Mouse (Mus musculus) gonadal fat pad, adult 2 months (tissue): Measurements from ENCODE around the gene Slc12a4. TPM values are rescaled to one million over a fixed set of nuclear protein-coding genes. Genes with fewer than 3 reads are reported as not detected.
"Not testable (repeated sequence)": the region's sequence is repeated elsewhere in the genome, so short reads cannot be mapped to it uniquely, and the experiment has no call there.

ENCODE experiments used
- DNase-seq: peaks from one replicate; pipeline ENCODE4 v3.0.0-alpha.2; 2012; ENCODE audit warnings: low read depth
- polyA plus RNA-seq: library from polyadenylated mRNA; depleted of rRNA; stranded (reverse); fragments of >200 nt; gene quantifications from 2 replicates; pipeline ENCODE4 v1.2.3, GENCODE M21; 2012; rRNA removed

The Slc12a4 gene
- polyA plus RNA-seq: 46.8 and 56.3 TPM in 2 replicates

DNA sequence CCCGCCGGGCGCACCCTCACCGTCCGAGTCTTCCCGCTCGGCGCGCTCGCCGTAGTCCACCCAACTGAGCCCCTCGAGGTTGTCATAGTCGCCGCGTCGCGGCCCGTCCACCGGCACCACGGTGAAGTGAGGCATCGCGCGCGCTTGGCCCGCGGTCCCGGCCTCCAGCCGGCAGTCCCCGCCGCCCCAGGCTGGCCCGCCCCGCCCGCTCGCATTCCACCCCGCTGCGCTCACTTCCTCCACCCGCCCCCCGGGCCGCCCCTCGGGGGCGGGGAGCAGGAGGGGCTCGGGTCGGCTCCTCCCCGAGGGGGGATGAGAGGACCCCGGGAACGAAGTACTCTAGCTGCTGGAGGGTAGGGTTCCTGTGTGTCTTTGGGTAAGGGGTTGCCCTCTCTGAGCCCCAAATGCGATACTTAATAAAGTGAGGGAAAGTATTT is at the start of gene Slc12a4:
Gene Slc12a4, minus strand, starts transcription at position 193 of the 437 bp plus-strand sequence.
- no peak for DNase-seq

- not testable (repeated sequence) for DNase-seq
These were observed 46.3 kb upstream of the Slc12a4 start for GRCm38 (mm10) chr8:106012203-106012602.

GRCm38 (mm10) chr8:106011643-106011986 is 45.7 kb upstream of the Slc12a4 start, which contains the start of gene Ddx28:
TSS of gene Ddx28 (minus strand) at chr8:106011882.
- no peak for DNase-seq

DNA sequence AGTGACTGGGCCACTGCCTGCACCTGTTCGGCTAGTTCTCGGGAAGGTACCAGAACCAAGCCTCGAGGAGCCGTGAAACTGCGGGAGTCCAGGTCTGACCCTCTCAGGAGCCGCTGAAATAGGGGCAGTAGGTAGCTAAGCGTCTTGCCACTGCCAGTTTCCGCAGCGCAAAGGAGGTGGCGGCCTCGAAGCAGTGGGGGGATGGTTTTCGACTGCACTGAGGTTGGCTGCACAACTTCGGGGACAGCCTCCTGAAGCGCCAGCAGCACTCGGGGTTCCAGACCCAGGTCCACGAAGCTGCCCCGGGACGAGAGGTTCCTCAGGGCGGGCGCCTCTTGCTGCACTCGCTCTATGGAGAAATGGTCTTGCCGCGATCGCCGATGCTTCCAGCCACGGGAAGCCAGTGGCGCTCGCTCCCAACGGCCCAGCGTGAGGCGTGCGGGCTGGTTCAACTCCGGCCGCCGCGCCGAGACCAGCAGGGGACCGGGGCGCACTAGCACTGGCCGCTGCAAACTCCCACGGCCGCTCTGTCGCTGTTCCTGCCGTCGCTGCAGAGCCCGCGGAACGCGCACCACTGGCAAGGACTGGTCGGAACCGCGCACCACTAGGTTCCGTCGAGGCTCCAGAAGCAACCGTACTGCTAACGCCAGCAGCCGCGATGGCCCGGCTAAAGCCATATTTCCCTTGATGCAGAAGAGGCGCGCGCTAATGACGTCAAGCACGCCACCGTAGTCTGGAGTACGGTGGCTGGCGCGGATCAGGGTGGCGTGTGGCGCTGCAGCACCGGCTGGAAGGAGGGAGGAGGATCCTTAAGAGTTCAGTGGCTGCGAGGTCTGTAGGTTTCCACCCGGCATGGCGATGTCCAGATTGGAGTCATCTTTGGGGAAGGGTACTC is 45.1 kb upstream of the Slc12a4 start:
- DNase-seq: no peak

DNA sequence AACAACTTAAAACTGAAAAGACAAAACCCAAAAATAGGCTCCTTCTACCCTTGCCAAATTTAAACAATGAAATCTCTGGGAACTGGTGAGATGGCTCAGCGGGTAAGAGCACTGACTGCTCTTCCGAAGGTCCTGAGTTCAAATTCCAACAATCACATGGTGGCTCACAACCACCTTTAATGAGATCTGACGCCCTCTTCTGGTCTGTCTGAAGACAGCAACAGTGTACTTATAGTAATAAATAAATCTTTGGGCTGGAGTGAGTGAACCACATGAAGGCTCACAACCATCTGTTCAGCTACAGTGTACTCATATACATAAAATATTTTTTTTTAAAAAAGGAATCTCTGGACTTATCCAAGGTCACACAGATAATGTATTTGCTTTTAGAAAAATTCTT is 42.0 kb upstream of the Slc12a4 start:
- not testable (repeated sequence) for DNase-seq

DNA sequence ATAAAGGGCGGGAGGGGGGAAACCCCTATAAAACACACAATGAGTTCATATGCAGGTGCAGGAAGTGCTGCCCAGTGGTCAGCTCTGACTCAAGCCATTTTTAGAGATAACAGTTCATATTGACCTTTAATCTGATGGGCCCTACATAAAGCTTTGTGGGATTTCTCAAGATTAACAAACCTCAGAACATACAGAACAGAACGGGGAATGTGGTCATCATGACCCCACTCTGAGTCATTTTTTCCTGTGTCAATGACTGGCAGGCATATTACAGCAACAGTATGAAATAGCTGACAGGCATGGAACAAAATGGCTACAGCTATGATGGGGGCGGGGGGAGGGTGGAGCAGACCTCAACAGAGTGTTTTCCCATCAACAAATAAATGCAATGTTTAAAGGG is 41.2 kb upstream of the Slc12a4 start:
- DNase-seq: no peak

DNA sequence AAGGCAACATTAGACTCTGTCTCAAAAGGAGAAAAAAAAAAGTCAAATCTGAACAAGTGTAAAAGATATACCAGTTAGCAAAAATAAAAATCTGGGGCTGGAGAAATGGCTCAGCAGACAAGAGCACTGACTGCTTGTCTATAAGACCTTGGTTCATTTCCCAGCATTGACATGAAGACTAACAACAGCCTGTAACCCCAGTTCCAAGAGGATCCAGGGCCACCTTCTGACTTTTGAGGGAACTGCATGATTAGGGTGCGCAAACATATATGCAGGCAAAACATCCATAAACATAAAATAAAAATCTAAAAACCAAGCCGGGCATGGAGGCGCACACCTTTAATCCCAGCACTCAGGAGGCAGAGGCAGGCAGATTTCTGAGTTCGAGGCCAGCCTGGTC is 40.5 kb upstream of the Slc12a4 start:
- no peak for DNase-seq

DNA sequence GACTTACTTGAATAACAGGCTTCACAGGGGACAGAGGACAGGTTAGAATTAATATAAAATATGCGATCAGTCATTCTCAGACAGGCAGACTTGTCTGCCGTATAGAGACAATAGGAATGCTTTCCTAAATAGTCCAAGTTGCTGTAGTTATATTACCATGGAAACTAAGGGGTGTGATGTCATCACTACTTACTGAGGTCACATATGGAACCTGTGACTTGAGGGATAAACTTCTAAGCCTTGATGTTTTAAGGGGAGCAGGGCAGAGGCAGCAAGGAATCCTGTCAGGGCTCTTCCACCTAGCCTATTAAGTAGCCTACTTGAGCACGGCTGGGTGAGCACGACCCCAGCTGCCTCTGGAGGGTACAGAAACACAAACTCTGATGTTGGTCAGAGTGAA is 40.0 kb upstream of the Slc12a4 start, which contains the start of gene Dpep2nb:
Gene Dpep2nb, minus strand, starts transcription at position 101 of the 400 bp plus-strand sequence.
- no peak for DNase-seq

- no peak for DNase-seq
These were observed 38.8 kb upstream of the Slc12a4 start for GRCm38 (mm10) chr8:106004538-106005207.

GRCm38 (mm10) chr8:106001908-106002307 is 36.0 kb upstream of the Slc12a4 start:
- DNase-seq: no peak

DNA sequence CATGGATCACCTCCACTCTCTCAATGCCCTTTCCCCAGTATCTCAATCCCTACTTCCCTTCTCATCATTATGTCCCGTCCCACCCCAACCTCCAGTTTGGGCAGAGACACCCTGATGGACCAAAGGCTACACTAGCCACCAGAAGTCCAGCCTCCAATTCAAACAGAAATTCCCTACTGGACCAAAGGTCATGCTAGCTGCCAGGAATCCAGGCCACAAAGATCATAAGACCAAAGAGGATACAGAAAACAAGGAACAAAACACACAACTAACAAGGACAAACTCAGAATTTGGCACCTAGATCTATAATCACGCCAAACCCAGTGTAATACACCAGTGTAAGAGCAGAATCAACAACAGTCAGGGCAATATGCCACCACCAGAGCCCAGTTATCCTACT is 33.1 kb upstream of the Slc12a4 start:
- DNase-seq: no peak

- DNase-seq: no peak
These were observed 30.5 kb upstream of the Slc12a4 start for GRCm38 (mm10) chr8:105996359-105996758.

DNA sequence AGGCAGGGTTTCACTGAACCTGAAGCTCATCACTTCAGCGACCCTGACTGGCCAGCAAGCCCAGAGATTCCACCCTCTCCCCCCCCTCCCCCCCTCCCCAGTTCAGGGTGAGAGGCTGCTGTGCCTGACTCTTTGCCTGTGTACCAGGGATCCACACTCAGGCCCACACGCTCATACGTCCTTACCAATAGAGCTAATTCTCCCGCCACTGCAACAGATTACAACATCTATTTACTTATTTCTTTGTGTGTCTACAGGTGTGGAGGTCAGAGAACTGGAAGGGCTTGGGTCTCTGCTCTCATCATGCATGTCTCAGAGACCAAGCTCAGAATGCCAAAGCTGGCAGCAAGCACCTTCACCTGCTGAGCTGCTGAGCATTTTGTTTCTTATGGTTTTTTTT is 27.3 kb upstream of the Slc12a4 start:
- no peak for DNase-seq

- no peak for DNase-seq
These were observed 26.6 kb upstream of the Slc12a4 start for GRCm38 (mm10) chr8:105992499-105992898.

- no peak for DNase-seq
These were observed 25.6 kb upstream of the Slc12a4 start for GRCm38 (mm10) chr8:105991546-105991945.

DNA sequence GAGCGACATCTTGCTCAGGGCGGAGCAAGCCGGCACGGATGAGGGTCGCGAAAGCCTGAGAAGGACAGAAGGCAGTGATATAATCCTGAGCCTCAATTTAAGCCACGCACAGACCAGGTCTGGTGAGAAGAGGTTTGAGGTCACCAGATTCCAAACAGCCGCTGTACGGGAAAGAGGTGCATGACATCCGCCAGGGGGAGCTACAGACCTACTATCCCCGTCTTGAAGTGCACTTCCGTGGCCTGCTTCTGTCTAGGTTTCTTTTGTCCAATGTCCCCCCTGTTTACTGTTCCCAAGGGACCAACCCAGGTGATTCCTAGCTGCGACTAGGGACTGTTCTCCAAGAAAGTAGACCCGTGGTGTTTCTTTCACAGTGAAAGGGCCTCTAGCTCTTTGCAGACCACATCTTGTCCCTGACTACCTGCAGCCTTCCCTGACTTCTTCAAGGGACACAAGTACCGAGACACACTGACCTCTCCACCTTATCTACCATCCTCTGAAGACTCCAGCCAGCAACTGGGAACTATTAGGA is 25.0 kb upstream of the Slc12a4 start, which contains the start of gene Dus2:
Gene Dus2, plus strand, starts transcription at position 482 of the 532 bp plus-strand sequence.
- DNase-seq: no peak

- DNase-seq: no peak
These were observed 22.6 kb upstream of the Slc12a4 start for GRCm38 (mm10) chr8:105988546-105988945.

DNA sequence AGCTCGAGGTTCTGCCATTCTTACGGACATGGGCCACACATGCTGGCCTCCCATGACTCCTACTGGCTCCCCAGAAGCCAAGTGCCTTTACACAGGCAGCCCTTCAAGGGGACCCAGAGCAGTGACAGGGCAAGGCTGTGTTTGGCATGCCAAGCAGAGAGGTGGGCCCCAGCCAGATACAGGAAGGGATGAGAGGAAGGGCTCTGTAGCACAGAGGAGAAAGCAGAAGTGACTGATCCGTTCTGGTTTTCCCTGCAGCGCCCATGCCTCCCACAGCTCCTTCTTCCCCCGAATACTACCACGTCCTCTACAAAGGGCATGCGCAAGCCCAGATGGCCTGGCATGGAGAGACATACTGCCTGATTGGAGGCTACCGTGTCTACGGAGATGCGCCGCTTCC is 17.5 kb upstream of the Slc12a4 start:
- DNase-seq: not testable (repeated sequence)

GRCm38 (mm10) chr8:105981146-105981545 is 15.2 kb upstream of the Slc12a4 start:
- no peak for DNase-seq

DNA sequence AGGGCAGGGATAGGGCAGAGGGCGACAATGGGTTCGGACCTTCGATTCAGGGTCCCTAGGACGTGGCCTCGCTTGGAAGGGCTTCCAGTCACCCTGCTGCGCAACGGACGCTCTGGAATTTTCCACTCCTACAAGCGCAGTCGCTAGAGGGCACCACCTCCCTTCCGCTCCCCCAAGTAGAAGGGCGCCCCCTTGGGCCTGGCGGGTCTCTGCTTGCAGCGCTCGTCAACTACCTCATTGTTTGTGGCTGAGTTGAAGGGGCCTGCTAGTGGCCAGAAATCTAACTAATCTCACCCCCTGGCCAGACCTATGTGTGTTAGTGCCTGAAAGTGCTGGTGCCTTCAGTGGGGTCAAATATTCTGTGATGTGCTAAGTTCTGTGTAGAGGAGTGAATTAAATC is 13.4 kb upstream of the Slc12a4 start, which contains the start of gene Dpep3:
Gene Dpep3, minus strand, starts transcription at position 105 of the 400 bp plus-strand sequence.
- DNase-seq: no peak

- DNase-seq: no peak
These were observed 9.5 kb upstream of the Slc12a4 start for GRCm38 (mm10) chr8:105975363-105975762.

DNA sequence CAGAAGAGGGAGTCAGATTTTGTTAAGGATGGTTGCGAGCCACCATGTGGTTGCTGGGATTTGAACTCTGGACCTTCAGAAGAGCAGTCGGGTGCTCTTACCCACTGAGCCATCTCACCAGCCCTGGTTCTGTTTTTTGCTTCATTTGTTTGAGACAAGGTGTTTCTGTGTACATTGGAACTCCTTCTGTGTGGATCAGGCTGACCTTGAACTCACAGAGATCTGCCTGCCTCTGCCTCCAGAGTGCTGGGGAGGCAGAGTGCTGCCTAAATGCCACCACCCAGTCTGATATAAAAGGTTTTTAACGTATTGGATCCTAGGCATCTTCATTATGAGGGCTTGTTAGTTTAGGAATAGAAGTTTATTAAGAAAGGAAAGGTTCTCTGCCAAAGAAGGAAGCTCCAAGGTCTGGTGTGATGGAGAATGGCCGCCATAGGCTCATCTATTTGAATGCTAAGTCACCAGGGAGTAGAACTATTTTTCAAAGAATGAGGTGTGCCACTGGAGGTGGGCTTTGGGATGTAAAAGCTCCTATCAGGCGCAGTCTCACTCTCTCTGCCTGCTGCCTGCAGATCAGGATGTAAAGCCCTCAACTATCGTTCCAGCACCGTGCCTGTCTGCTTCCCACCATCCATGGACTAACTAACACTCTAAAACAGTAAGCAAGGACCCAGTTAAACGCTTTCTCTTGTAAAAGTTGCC is 5.3 kb upstream of the Slc12a4 start:
- no peak for DNase-seq
